Mouse (Mus musculus): ENCODE measurements at regions not wholly inside any gene's neighbourhood (a gene's known extent, or its start where the extent isn't known, plus 50 kb on each side); places are given as distances from the start of the nearest gene placed in this dataset.
A peak's percentile ranks its signal among the peaks of the same experiment; 100 is the strongest.
"Not testable (repeated sequence)": the region's sequence is repeated elsewhere in the genome, so short reads cannot be mapped to it uniquely, and the experiment has no call there.

- no peak for DNase-seq
These were observed 172.5 kb downstream of the Msrb3 start for GRCm38 (mm10) chr10:120726369-120726768.

- no peak for DNase-seq
These were observed 176.9 kb downstream of the Msrb3 start for GRCm38 (mm10) chr10:120721956-120722532.

GRCm38 (mm10) chr10:120720981-120721380 lies 177.9 kb downstream of the Msrb3 start:
- DNase-seq = no peak

DNA sequence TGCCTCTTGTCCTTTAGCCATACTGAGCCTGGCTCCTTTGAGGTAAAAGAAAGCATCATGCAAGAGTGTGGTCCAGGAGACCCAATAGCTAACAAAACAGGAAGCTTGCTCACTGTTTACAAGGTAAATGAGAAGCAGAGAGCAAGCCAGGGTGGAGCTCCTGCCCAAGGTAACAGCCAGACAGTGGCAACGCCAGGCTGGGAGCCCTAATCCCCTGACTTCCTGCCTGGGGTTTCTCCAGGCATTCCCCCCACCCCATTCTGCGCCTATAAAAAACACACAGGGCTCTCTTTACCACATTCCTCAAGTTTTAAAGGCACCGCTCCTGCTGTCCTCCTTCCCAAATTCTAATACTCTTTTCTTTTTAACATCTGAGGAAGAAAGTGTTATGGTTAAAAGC lies 178.8 kb downstream of the Msrb3 start:
- no peak for DNase-seq

DNA sequence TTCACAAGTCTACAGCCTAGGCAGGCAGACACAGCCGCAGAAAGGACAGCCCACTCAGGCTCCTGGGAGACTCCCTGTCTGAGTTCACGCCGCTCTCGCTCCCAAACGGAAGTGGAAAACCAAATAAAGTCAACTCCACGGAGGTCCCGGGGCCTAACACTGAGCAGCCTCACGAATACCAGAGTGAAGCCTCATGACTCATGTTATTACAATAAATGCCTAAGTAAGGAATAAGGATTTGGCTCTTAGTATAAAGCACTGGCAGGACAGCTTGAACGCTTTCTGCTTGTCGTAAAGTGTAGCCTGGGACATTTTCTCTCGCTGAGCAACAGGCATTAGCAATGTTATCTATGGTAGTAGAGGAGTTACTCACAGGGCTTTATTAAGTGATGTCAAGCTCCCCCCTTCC lies 181.7 kb downstream of the Msrb3 start:
- peak; percentile 71 for DNase-seq

GRCm38 (mm10) chr10:120716391-120716790 lies 182.5 kb downstream of the Msrb3 start:
- DNase-seq = no peak

DNA sequence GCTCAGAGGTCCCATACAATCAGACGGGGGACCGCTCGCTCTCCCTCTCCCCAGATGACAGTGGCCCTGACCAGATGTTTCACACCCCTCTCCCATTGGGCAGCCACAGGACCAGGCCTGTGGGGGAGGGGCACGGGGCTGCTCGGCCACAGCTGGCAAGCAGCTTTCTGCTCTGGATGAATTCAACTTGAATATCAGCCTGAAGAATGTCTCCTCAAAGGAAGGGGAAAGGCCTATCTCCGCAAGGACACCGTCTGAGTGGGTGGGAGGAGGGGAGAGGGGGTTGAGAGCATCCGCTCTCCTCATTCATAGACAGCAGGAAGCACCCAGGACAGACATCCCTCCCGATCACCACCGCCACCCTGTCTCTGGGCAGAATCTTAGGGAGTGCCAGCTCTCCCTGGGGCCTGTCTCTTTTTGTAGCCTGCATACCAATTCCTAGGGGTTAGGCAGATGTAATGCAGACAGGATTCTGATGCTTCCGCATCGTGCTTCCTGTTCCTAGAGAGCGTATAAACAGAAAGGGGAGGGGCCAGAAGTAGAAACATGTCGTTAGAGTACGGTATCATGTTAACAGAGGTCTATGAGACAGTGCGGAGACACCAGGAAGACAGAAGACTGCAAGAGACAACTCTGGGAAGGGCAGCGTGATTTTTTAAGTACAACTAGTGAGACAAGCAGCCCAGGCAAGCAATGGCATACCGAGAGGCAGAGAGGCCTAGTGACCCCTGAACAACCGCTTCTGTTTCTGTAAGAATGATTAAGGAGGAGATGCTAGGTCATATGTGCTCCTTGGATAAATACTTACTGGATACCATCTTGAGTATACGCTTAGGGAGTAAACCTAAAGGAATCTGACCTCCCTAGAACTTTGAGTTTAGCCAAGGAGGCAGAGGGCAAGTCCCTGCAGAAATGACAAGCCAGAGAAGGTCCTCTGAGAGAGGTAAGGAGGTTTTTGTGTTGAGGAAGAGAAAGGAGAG lies 190.8 kb downstream of the Msrb3 start:
- DNase-seq = peak; percentile 56

GRCm38 (mm10) chr10:120706684-120707290 lies 192.1 kb downstream of the Msrb3 start:
- DNase-seq = no peak

DNA sequence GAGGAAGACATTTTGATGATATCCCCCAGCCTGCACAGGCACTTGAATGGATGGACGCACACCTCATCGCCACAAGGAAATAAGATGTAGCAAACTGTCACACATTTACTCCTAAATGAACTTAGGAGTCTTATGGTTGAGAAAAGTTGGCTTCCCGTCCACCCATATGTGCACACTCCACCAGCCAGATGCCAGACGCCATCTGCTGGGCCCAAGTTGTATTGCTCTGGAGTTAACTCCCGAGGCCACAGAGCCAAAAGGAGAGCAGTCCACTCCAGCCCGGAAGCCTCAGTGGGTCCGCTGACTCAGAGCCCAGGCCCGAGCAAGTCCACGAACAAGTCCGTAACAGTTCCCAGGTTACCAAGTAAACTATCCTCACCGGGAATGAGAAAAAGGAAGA lies 197.1 kb downstream of the Msrb3 start:
- peak; percentile 92 for DNase-seq

DNA sequence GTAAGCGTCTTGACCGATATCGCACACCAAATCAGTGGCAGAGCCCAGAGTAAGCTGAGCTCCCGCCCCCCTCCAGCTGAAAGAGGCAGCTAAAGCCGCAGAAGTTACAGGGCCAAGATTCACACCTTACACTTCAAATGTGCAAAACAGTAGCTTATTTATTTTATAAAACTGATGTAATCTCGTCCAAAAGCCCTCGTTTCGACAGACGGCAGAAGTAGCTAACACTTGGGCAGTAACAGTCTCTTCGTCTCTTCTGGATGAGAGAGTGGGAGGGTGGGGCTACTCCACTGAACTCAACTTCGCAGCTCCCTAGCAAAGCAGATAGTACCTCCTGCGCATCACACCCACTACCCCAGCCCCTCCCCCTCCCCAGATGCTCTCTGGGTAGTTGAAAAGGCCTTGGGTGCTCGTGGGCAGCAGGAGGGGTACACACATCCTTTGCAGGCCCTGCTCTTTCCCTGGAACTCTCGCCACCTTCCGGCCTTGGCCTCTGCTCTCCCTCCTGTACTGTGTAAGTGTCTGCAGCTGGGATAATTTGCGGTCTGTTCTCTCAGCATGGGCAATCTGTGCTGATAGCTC lies 201.5 kb downstream of the Msrb3 start:
- no peak for DNase-seq

DNA sequence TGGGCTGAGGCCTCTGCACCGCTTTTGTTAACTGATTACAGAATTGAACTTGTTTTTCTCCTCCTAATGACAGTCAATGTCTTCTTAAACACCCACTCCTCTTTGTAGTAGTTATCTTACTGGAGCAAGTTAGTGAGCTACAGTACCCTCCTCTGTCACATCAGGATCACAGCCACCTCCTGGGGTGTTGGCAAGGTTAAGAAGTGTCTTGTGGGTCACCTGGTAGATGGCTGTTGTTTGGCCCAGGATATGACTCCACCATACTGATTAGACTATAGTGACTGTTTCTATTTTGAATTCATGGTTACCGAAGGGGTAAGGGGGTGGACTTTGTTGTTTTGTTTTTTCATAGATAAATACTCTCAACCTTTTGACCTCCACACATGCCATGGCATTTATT lies 202.4 kb downstream of the Msrb3 start:
- DNase-seq = no peak

GRCm38 (mm10) chr10:120694472-120694871 lies 204.4 kb downstream of the Msrb3 start:
- peak; percentile 53 for DNase-seq

DNA sequence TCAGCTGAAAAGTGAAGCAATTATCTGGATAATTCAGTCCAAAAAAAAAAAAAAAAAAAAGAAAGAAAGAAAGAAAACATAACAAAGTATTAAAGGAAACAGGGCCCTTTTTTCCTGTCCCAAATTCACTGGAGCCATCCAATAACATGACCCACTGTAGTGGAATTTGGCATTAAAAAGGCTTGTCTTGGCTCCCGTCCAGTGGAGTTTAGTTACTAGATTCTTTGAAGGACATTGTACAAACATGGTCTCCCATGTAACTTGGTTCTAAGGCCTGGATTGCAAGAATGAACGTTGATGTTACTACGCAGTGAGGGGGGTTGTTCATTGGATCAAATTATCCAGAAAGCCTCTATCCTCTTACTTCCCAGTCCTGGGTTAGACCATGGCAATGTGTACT lies 207.4 kb downstream of the Msrb3 start:
- peak; percentile 83 for DNase-seq

- DNase-seq = peak; percentile 56
These were observed 209.9 kb upstream of the Hmga2 start for GRCm38 (mm10) chr10:120686123-120686522.

DNA sequence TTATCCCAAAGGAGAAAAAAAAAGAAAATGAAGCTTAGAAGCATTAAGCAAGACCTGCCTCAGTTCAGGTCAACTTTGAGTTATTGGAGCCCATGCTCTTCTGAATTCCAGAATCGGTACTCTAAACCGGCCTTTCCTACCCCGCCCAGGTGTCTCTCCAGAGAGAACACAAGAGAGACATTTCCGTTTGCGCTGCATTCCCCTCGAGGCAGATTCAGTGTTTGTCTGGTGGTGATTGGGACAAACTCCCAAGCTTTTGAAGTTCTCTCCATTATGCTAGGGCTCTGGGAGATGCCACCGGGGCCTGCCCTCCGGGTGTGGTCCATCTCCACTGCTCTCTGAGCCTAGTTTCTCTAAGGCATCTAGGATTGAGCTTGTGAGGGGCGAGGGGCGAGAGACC lies 205.8 kb upstream of the Hmga2 start:
- DNase-seq = no peak

- no peak for DNase-seq
These were observed 203.7 kb upstream of the Hmga2 start for GRCm38 (mm10) chr10:120679982-120680381.

DNA sequence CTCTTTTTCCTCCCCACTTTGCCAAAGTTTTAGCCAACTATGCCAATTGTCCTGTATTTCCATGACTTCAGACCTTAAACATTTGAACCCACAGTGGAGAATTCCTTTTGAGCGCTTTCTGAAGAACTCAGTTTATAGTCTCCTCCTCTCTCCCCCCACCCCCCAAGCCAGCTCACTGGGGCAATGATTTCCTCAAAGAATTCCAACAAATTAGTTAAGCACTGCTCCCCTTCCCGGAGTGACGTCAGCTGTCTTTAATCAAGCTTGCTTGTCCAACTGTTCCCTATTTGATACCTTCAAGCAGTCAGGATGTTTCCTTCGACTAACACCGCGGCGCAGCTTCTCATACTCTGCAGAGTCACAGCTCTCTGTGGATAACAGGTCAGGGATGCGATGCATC lies 202.0 kb upstream of the Hmga2 start:
- no peak for DNase-seq

- DNase-seq = no peak
These were observed 199.1 kb upstream of the Hmga2 start for GRCm38 (mm10) chr10:120675369-120675768.

DNA sequence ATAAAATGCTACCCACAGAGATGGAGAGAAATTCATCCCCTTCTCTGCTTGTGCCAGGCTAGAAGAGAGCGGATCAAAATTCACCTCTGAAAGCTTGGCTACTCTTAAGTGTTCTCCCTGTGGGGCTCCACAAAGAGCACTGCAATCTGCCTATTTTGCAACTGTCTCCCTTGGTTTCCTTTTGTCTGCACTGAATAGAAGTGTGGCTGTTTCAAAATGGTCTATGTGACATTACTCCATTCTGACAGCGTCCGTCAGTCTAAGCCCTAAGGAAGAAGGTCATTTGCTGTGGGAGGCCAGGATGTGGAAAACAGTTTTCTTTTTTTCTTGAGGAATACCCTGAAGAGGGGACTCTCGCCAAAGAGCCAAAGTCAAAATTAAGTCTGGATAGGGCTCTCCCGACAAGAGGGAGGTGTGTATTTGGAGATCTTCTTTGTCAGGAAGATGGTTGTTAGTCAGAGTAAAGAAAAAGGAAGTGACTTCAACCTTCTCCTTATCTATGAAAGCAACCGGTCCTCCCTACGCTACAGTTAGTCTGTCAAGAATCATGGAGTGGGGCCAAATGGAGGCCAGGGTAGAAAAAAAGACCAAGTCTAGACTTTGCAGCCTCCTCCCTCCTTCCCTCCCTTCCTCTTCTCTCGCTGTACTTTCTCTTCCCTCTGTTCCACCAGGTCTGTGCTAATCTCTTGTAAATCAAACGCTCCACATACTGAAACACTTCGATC lies 198.2 kb upstream of the Hmga2 start:
- DNase-seq = no peak

GRCm38 (mm10) chr10:120667678-120668031 lies 191.4 kb upstream of the Hmga2 start:
- not testable (repeated sequence) for DNase-seq

DNA sequence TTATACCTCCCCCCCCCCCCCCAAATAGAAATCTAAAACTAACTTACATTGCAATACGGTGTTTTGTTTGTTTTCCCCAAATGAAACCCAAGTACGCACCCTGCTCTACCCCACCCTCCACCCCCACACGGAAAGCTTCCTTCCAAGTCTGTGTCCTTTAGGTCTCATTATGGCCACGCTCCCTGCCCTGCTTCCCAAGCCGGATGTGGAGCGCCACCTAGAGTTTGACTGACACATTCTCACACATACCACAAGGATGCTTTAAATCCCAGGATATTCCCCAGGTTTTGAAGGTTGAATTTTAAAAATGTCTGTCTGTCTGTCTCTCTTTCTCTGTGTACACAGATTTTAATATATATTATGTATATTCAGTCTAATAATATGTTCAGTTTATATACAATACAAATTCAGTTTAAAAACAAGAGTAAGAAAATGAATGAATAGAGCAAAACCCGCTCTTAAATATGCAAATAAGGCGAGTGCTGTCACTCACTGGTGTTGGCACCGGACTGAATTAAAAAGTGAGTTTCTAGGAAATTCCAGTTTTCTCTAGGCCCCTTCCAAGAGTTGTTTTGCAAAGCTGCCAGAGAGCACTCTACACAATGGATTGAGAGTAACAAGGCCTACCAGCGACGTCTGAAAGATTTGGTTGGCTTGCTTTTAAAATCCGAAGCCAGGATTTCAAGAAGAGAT lies 190.9 kb upstream of the Hmga2 start:
- peak; percentile 78 for DNase-seq

GRCm38 (mm10) chr10:120666202-120666860 lies 190.1 kb upstream of the Hmga2 start:
- DNase-seq = no peak

All from kidney, postnatal 10 days (tissue).